ENCODE assay signal across 9 mouse cellular contexts in genomic region chr9:7960382-7960781, GRCm38 (mm10). TPM values are rescaled to one million over a fixed set of nuclear protein-coding genes. Genes with fewer than 3 reads are reported as not detected.
DNase-seq lines count a peak whose midpoint lies in the region; ATAC-seq and TF ChIP-seq lines count a peak whose summit lies in the region.
"Had no signal": no experiment of that assay in that cellular context is flagged by ENCODE, and none has a peak within 500 bp of the region (broad histone marks: within the 10 kb centered on the region; RNA-seq: fewer than 3 reads in every experiment).

No protein-coding gene starts in this region.

- no peak overlapping the region for H3K4me3 ChIP-seq in liver, postnatal 0 days (ENCODE audit: low read depth, low read length)
- no peak overlapping the region for H3K4me3 ChIP-seq in embryonic facial prominence, embryonic 15.5 days (replicated peaks)
- no peak overlapping the region for H3K4me3 ChIP-seq in heart, embryonic 10.5 days
- H3K4me3 ChIP-seq in stomach, embryonic 16.5 days (replicated peaks; ENCODE audit: low read length) = no peak overlapping the region

- H3K9me3 ChIP-seq in liver, postnatal 0 days (ENCODE audit: low read length) = no peaks in the 10 kb centered on the region
- H3K9me3 ChIP-seq in embryonic facial prominence, embryonic 15.5 days (replicated peaks) = no peaks in the 10 kb centered on the region
- no peaks in the 10 kb centered on the region for H3K9me3 ChIP-seq in heart, embryonic 10.5 days
- no peaks in the 10 kb centered on the region for H3K9me3 ChIP-seq in stomach, embryonic 16.5 days (replicated peaks; ENCODE audit: control insufficient read depth, low read length)

- H3K36me3 ChIP-seq in liver, postnatal 0 days (replicated peaks; ENCODE audit: insufficient read depth, low read length) = peaks cover 4% of the 10 kb centered on the region; the same call in 1 of the 2 replicates
- H3K36me3 ChIP-seq in embryonic facial prominence, embryonic 15.5 days = peaks cover 11% of the 10 kb centered on the region
- peaks cover 25% of the 10 kb centered on the region for H3K36me3 ChIP-seq in heart, embryonic 10.5 days
- H3K36me3 ChIP-seq in stomach, embryonic 16.5 days (ENCODE audit: control insufficient read depth, insufficient read depth, low read length) = no peaks in the 10 kb centered on the region

- TF ChIP-seq EP300 in liver, postnatal 0 days (IDR thresholded peaks at IDR 0.05; ENCODE audit: low read depth) = no peak

- no peaks in the 10 kb centered on the region for H3K27me3 ChIP-seq in liver, postnatal 0 days (ENCODE audit: insufficient read depth, low read length)
- H3K27me3 ChIP-seq in embryonic facial prominence, embryonic 15.5 days = no peaks in the 10 kb centered on the region
- no peaks in the 10 kb centered on the region for H3K27me3 ChIP-seq in heart, embryonic 10.5 days (ENCODE audit: insufficient read depth, poor library complexity, severe bottlenecking)
- H3K27me3 ChIP-seq in stomach, embryonic 16.5 days (ENCODE audit: control insufficient read depth, insufficient read depth, low read length) = no peaks in the 10 kb centered on the region
- H3K27me3 ChIP-seq: Patski had no signal

- peaks cover 2% of the 10 kb centered on the region; the same call in 1 of the 2 replicates for H3K4me1 ChIP-seq in liver, postnatal 0 days (ENCODE audit: insufficient read depth)
- peaks cover 55% of the 10 kb centered on the region for H3K4me1 ChIP-seq in embryonic facial prominence, embryonic 15.5 days
- peaks cover 45% of the 10 kb centered on the region for H3K4me1 ChIP-seq in heart, embryonic 10.5 days
- H3K4me1 ChIP-seq in stomach, embryonic 16.5 days (ENCODE audit: control insufficient read depth, insufficient read depth, low read length) = peaks cover 26% of the 10 kb centered on the region

- H3K4me2 ChIP-seq in liver, postnatal 0 days (ENCODE audit: low read depth, low read length) = no peak overlapping the region
- H3K4me2 ChIP-seq in embryonic facial prominence, embryonic 15.5 days (replicated peaks) = 0 out of 2 replicates have a peak overlapping the region, but pooled peaks have one; percentile 26
- no peak overlapping the region for H3K4me2 ChIP-seq in stomach, embryonic 16.5 days (ENCODE audit: low read depth, low read length)

- 76% methylated on average over 9 of the region's 9 CpGs for WGBS in liver, postnatal 0 days (ENCODE audit: insufficient replicate concordance)
- 20% methylated on average over 9 of the region's 9 CpGs for WGBS in embryonic facial prominence, embryonic 15.5 days
- 58% methylated on average over 9 of the region's 9 CpGs for WGBS in heart, embryonic 10.5 days
- WGBS in stomach, embryonic 16.5 days = 42% methylated on average over 9 of the region's 9 CpGs

- no peak for ATAC-seq in liver, postnatal 0 days
- peak; percentile 89 for ATAC-seq in embryonic facial prominence, embryonic 15.5 days (ENCODE audit: insufficient number of reproducible peaks, low FRiP score, low TSS enrichment, low read depth)
- ATAC-seq in stomach, embryonic 16.5 days (ENCODE audit: insufficient read depth, low FRiP score) = peak; percentile 90
- ATAC-seq: Patski had no signal

- peak; percentile 23 for DNase-seq in liver
- DNase-seq in liver, postnatal 0 days = no peak
- peak; percentile 79 for DNase-seq in heart, embryonic 10.5 days (ENCODE audit: low spot score)
- DNase-seq in kidney, postnatal 14 days = peak; percentile 74
- DNase-seq in lung, postnatal 4 days = peak; percentile 69 to 84
- no peak for DNase-seq in spleen, adult 18-20 months

- H3K27ac ChIP-seq in liver, postnatal 0 days (ENCODE audit: low read depth) = no peak overlapping the region
- peak overlapping the region; percentile 92 for H3K27ac ChIP-seq in embryonic facial prominence, embryonic 15.5 days (replicated peaks)
- peak overlapping the region; percentile 69 for H3K27ac ChIP-seq in heart, embryonic 10.5 days
- peak overlapping the region; percentile 77 for H3K27ac ChIP-seq in stomach, embryonic 16.5 days (ENCODE audit: low read length)

- H3K9ac ChIP-seq in liver, postnatal 0 days (replicated peaks) = no peak overlapping the region
- H3K9ac ChIP-seq in embryonic facial prominence, embryonic 15.5 days = no peak overlapping the region
- H3K9ac ChIP-seq in stomach, embryonic 16.5 days (ENCODE audit: low read length) = no peak overlapping the region

- TF ChIP-seq CTCF in liver, postnatal 0 days (IDR thresholded peaks at IDR 0.05; ENCODE audit: low read depth) = no peak

RNA-seq across cellular contexts. Expression of gene Yap1, which starts 44.0 kb away (rescaled TPM):
- polyA plus RNA-seq in liver, postnatal 0 days (2015; fragmentation: Nextera tagmentation; extraction: Ambion mirVana) = 4.3 and 4.8 TPM in 2 replicates
- 49.0 and 49.2 TPM in 2 replicates for polyA plus RNA-seq in embryonic facial prominence, embryonic 15.5 days (2015; fragmentation: Nextera tagmentation; extraction: Ambion mirVana)
- polyA plus RNA-seq in heart, embryonic 10.5 days (2016; fragmentation: Nextera tagmentation; extraction: Ambion mirVana) = 29.3 and 41.3 TPM in 2 replicates
- 21.3 and 23.8 TPM in 2 replicates for polyA plus RNA-seq in stomach, embryonic 16.5 days (2015; fragmentation: Nextera tagmentation; extraction: Ambion mirVana)

Comparison
In these comparisons a context has a peak if more than half of its experiments do, and no peak if none do; other contexts are left out.
1. DNase-seq: peak in liver (single experiment), heart, embryonic 10.5 days (single experiment), kidney, postnatal 14 days (single experiment) and lung, postnatal 4 days (2 of 2); none in liver, postnatal 0 days (single experiment) and spleen, adult 18-20 months (0 of 2).